Mouse (Mus musculus): Measurements from ENCODE around the gene Gngt2. TPM values are rescaled to one million over a fixed set of nuclear protein-coding genes. Genes with fewer than 3 reads are reported as not detected.

Gene Gngt2
- polyA plus RNA-seq, 1 experiment from 2014 or later, result 12.5 TPM

DNA sequence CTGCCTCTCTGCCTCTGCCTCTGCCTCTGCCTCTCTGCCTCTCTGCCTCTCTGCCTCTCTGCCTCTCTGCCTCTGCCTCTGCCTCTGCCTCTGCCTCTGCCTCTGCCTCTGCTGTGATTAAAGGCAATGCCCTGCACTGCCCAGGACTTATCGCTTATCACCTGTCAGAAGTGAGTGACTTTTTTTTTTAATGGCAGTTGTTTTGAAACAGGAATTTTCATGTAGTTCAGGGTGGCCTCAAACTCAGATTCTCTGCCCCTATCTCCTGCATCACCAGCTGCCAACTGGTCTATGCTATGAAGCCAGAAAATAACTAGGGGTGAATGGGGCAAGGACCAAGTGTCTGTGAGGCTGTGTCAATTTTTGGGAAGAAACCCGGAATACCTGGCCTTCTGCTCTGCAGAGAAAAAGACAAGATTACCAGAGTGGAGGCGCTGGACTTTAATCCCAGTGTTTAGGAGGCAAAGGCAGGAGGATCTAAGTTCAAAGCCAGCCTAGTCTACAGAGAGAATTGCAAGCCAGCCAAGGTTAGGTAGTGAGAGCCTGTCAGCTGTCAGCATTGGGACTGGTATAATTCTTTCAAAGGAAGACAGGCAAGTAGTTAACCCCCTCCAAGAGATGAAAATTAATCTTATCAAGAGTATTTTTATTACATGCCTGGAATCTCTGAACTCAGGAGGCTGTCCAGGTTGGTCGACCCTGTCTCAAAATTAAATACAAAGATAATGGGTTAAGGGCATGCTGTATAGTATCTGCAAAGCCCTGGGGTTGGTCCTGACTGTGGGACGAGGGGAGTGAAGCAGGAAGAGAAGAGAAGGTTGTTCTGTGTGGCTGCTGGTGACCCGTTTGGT lies 10.5 kb upstream of the Gngt2 start:
- peaks cover 16% of the 10 kb centered on the region; the same call in 1 of the 2 replicates for H3K27me3 ChIP-seq (ENCODE audit: control insufficient read depth, insufficient read depth, low read length)

DNA sequence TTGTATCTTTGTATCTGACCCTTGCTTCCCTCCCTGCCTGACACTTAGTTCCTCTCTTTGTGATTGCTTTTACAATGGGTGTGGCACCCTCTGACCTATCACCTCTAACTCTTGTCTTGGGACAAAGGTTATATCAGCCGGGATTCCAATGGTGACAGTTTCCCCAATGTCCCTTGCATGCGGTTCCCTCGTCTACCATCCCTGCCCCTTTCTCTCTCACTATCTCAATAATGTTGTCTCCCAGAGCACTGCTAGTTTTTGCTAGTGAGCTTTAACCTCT lies 9.9 kb upstream of the Gngt2 start:
- H3K4me2 ChIP-seq (replicated peaks; ENCODE audit: low read depth), result no peak overlapping the region
- no peaks in the 10 kb centered on the region for H3K9me3 ChIP-seq (ENCODE audit: control insufficient read depth, low read length)
- TF ChIP-seq CTCF (IDR thresholded peaks at IDR 0.05; ENCODE audit: low read depth), result no peak
- TF ChIP-seq EP300 (optimal IDR thresholded peaks at IDR 0.05), result no peak
- peaks cover 16% of the 10 kb centered on the region; the same call in 1 of the 2 replicates for H3K27me3 ChIP-seq (ENCODE audit: control insufficient read depth, insufficient read depth, low read length)
- no peaks in the 10 kb centered on the region for H3K36me3 ChIP-seq (ENCODE audit: control insufficient read depth, insufficient read depth, low read length)
- ATAC-seq (ENCODE audit: low FRiP score, low TSS enrichment), result no peak
- H3K9ac ChIP-seq (ENCODE audit: low read length), result no peak overlapping the region
- peaks cover 5% of the 10 kb centered on the region for H3K4me1 ChIP-seq (replicated peaks; ENCODE audit: control insufficient read depth, insufficient read depth)
- no peak overlapping the region for H3K4me3 ChIP-seq (ENCODE audit: low read depth, low read length)
- DNase-seq (ENCODE audit: low spot score), result no peak
- 22% methylated on average over 3 of the region's 3 CpGs for WGBS
- no peak overlapping the region for H3K27ac ChIP-seq (replicated peaks)

More for the DNA sequence above, 10.5 kb upstream of the Gngt2 start:
- WGBS, result 50% methylated on average over 6 of the region's 6 CpGs
- DNase-seq (ENCODE audit: low spot score) (no peak), ATAC-seq (ENCODE audit: low FRiP score, low TSS enrichment) (no peak)
- Histone ChIP-seq H3K4me3 (ENCODE audit: low read depth, low read length) (no peak overlapping the region), H3K36me3 (ENCODE audit: control insufficient read depth, insufficient read depth, low read length) (no peaks in the 10 kb centered on the region), H3K27ac (replicated peaks) (no peak overlapping the region), H3K9ac (ENCODE audit: low read length) (no peak overlapping the region), H3K4me1 (replicated peaks; ENCODE audit: control insufficient read depth, insufficient read depth) (peaks cover 5% of the 10 kb centered on the region), H3K4me2 (replicated peaks; ENCODE audit: low read depth) (no peak overlapping the region), H3K9me3 (ENCODE audit: control insufficient read depth, low read length) (no peaks in the 10 kb centered on the region)
- no peak for TF ChIP-seq EP300 (optimal IDR thresholded peaks at IDR 0.05)
- no peak for TF ChIP-seq CTCF (IDR thresholded peaks at IDR 0.05; ENCODE audit: low read depth)

DNA sequence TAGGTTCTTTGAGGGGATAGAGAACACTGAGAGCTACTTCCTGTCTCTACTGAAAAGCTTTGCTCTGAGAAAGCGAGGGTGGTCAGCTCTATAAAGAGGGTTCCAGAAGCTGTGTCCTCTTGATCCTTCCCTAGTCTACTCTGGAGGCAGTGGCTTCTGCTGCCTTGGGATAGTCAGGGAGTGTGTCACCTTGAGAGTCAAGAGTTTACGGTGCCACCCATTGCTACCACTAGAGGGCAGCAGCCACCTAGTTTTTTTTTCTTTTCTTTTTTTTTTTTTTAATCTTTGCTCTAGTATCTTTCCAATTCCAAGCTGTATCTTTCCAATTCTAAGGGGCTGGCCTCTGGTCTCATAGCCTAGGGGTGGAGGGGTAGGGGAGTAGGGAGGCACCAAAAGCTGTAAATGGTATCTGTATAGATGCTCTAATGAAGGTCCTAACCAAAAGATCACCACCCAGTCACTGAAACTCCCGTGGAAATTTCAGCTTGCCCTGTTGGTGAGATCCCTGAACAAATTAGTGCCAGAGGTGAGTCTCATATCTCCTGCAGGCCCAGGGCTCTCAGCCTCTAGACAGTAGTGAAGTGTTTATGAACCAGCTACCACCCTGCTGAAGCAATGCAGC lies 9.4 kb upstream of the Gngt2 start:
- Histone ChIP-seq H3K9ac (ENCODE audit: low read length) (no peak overlapping the region), H3K4me2 (replicated peaks; ENCODE audit: low read depth) (no peak overlapping the region), H3K4me3 (ENCODE audit: low read depth, low read length) (no peak overlapping the region), H3K36me3 (ENCODE audit: control insufficient read depth, insufficient read depth, low read length) (0 out of 2 replicates have a peak, but pooled peaks cover 2% of the 10 kb centered on the region), H3K4me1 (replicated peaks; ENCODE audit: control insufficient read depth, insufficient read depth) (peaks cover 5% of the 10 kb centered on the region), H3K9me3 (ENCODE audit: control insufficient read depth, low read length) (no peaks in the 10 kb centered on the region), H3K27me3 (ENCODE audit: control insufficient read depth, insufficient read depth, low read length) (peaks cover 19% of the 10 kb centered on the region; the same call in 1 of the 2 replicates), H3K27ac (replicated peaks) (no peak overlapping the region)
- TF ChIP-seq CTCF (IDR thresholded peaks at IDR 0.05; ENCODE audit: low read depth), result peak; percentile 86
- TF ChIP-seq EP300 (optimal IDR thresholded peaks at IDR 0.05), result no peak
- 17% methylated on average over 3 of the region's 3 CpGs for WGBS
- no peak for ATAC-seq (ENCODE audit: low FRiP score, low TSS enrichment)
- DNase-seq (ENCODE audit: low spot score), result peak; percentile 70

DNA sequence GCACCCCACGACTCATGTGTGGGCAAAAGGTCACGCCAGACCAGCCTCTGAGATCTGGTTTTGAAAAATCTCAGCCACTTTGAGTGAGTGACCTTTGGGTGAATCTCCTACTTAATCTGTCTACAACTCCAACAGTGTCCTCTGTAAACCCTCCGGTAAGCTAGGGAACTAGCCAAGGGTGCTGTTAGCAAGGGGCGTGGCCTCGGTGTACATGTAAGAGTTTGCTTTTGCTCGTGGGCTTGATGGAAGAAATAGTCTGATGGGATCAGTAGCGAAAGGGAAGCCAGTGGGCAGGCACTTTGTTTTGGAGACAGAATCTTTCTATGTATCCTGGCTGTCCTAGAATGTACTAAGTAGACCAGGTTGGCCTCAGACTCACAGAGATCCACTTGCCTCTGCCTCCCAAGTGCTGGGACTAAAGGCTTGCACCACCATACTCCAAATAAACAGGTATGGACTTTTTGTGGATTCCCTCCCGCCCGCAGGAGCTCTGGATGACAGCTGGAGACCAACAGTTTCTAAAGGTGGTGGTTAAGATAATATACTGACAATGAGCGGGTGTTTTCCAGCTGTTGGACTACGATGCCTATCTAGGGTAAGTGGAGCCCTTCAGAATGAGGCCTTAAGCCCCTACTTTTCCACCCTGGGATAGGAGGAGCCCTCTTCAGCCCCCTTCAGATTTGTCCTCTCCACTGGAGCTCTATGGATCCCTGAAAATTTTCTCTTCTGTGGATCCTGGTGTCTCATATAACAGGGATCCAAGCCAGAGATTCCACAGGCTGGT lies 8.6 kb upstream of the Gngt2 start:
- DNase-seq (ENCODE audit: low spot score) (no peak), ATAC-seq (ENCODE audit: low FRiP score, low TSS enrichment) (no peak)
- Histone ChIP-seq H3K4me3 (ENCODE audit: low read depth, low read length) (no peak overlapping the region), H3K9me3 (ENCODE audit: control insufficient read depth, low read length) (no peaks in the 10 kb centered on the region), H3K36me3 (ENCODE audit: control insufficient read depth, insufficient read depth, low read length) (0 out of 2 replicates have a peak, but pooled peaks cover 2% of the 10 kb centered on the region), H3K27ac (replicated peaks) (no peak overlapping the region), H3K9ac (ENCODE audit: low read length) (no peak overlapping the region), H3K4me2 (replicated peaks; ENCODE audit: low read depth) (no peak overlapping the region), H3K4me1 (replicated peaks; ENCODE audit: control insufficient read depth, insufficient read depth) (peaks cover 5% of the 10 kb centered on the region), H3K27me3 (ENCODE audit: control insufficient read depth, insufficient read depth, low read length) (peaks cover 14% of the 10 kb centered on the region; the same call in 1 of the 2 replicates)
- TF ChIP-seq CTCF (IDR thresholded peaks at IDR 0.05; ENCODE audit: low read depth), result no peak
- TF ChIP-seq EP300 (optimal IDR thresholded peaks at IDR 0.05), result no peak
- 69% methylated on average over 11 of the region's 11 CpGs for WGBS

DNA sequence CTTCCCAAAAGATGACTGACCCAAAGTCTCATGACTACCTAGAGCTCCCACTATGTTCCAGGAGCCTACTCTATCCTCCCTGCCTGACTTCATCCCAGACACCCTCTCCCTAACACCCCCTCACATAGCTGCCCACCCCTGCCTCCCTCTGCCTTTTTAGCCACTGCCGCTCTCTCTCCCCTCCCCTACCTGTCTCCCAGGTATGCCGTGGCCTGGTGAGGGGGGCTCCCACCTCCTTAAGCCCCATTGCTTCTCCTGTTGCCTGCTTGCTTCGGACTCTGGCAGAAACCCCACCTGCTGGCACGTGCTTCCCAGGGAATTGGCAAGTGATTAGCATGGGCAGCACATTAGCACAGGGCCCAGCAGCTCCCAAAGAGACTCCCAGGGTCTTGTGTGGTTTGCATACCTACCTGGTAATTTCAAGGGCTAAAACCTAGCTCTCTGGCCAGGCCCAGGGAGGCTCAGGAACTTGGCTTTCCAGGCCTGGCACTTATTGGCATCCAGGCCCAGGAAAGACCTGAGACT lies 7.4 kb upstream of the Gngt2 start:
- no peak overlapping the region for H3K27ac ChIP-seq (replicated peaks)
- H3K4me3 ChIP-seq (ENCODE audit: low read depth, low read length), result no peak overlapping the region
- ATAC-seq (ENCODE audit: low FRiP score, low TSS enrichment) (no peak), DNase-seq (ENCODE audit: low spot score) (no peak)
- 45% methylated on average over 4 of the region's 4 CpGs for WGBS
- no peak overlapping the region for H3K9ac ChIP-seq (ENCODE audit: low read length)
- H3K27me3 ChIP-seq (ENCODE audit: control insufficient read depth, insufficient read depth, low read length), result peaks cover 14% of the 10 kb centered on the region; the same call in 1 of the 2 replicates
- TF ChIP-seq EP300 (optimal IDR thresholded peaks at IDR 0.05) (no peak), CTCF (IDR thresholded peaks at IDR 0.05; ENCODE audit: low read depth) (no peak)
- H3K9me3 ChIP-seq (ENCODE audit: control insufficient read depth, low read length), result no peaks in the 10 kb centered on the region
- H3K4me1 ChIP-seq (replicated peaks; ENCODE audit: control insufficient read depth, insufficient read depth), result peaks cover 5% of the 10 kb centered on the region
- 0 out of 2 replicates have a peak, but pooled peaks cover 2% of the 10 kb centered on the region for H3K36me3 ChIP-seq (ENCODE audit: control insufficient read depth, insufficient read depth, low read length)
- H3K4me2 ChIP-seq (replicated peaks; ENCODE audit: low read depth), result no peak overlapping the region

Data from stomach, postnatal 0 days (tissue).